ENCODE assay signal across 1 mouse cellular context in the genomic region with DNA sequence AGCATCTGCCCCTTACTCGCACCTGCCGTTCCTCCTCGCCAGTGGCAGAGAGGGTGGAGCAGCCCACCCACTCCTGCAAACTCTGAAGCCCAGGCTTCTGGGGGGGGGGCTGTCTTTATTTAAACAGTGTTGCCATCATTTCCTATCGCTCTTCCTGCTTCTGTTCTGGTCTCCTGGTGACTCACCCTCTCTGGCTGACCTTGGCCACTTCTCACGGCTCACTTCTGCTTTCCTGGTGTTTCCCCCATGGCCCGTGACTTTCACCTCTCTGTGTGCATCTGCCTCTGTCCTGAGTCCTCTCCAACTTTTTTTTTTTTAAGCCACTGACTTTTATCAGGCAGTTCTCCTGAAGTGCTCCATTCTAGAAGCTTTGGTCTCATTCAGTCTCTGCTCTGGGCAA.
TF ChIP-seq lines count a peak whose summit lies in the region.

No protein-coding gene starts in this region.

TF ChIP-seq in MEL, 35 proteins besides CTCF, POLR2A, EP300 and RAD21:
- TF ChIP-seq TAL1 (IDR thresholded peaks at IDR 0.05; ENCODE audit: low read length): no peak
- TF ChIP-seq MYC (IDR thresholded peaks at IDR 0.05; ENCODE audit: low read depth, low read length): no peak
- no peak for TF ChIP-seq KAT2A (conservative IDR thresholded peaks at IDR 0.05; ENCODE audit: low read depth, low read length)
- TF ChIP-seq SIN3A (IDR thresholded peaks at IDR 0.05; ENCODE audit: low read length): no peak
- TF ChIP-seq ZKSCAN1 (IDR thresholded peaks at IDR 0.05; ENCODE audit: low read depth, low read length): no peak
- no peak for TF ChIP-seq ETS1 (IDR thresholded peaks at IDR 0.05; ENCODE audit: low read depth, low read length)
- no peak for TF ChIP-seq ZMIZ1 (IDR thresholded peaks at IDR 0.05; ENCODE audit: low read depth, low read length)
- TF ChIP-seq MAZ (IDR thresholded peaks at IDR 0.05; ENCODE audit: low read depth, low read length): no peak
- no peak for TF ChIP-seq POLR2AphosphoS2 (IDR thresholded peaks at IDR 0.05; ENCODE audit: low read length)
